ENCODE assay signal across 8 mouse cellular contexts in the genomic region with DNA sequence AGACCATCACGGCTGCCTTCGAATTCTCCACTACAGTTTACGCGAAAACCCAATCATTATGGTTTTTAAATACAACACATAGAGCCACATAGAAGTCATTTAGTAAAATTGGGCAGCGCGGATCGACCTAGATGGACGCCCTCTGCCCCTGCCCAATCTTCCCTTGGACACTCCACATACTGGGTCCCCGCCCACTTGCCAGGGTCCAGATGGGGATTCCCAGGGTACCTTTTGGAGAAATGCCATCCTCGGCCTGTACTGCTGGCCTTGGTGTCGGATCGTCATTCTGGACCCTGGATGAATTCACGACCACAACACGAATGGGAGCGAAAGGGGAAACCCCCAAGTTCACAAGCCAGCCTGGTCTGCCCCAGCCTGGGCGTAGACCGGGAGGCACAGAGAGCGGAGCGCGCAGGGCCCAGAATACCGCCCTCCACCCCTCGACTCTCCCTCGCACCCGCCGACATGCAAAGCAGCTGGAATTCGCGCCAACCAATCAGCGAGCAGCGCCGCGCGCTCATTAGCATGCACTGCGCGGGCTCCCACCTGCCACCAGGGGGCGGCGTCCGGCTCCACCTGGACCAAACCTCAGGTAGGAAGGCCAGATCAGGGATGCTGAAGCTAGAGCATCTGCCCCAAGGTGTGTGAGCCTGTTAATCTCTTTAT. TPM values are rescaled to one million over a fixed set of nuclear protein-coding genes. Genes with fewer than 3 reads are reported as not detected.
DNase-seq lines count a peak whose midpoint lies in the region; ATAC-seq and TF ChIP-seq lines count a peak whose summit lies in the region.

A gene (minus strand): TSS at position 420 of the 666 bp plus-strand sequence.

- DNase-seq in ES-E14 (ENCODE audit: low read depth, low spot score), result peak; percentile 88
- peak; percentile 92 to 94 for DNase-seq in cerebellum, adult 2 months
- peak; percentile 73 for DNase-seq in heart, postnatal 25 days (ENCODE audit: low spot score)
- DNase-seq in layer of hippocampus, adult 11-12 months (ENCODE audit: low spot score), result peak; percentile 91
- peak; percentile 92 for DNase-seq in liver, postnatal 0 days

- no peak for TF ChIP-seq POLR2A in cerebellum, adult 2 months (IDR thresholded peaks at IDR 0.05; ENCODE audit: borderline replicate concordance, insufficient read depth, low read length)
- TF ChIP-seq POLR2A in testis, adult 2 months (IDR thresholded peaks at IDR 0.05; ENCODE audit: control insufficient read depth, low read depth, low read length), result no peak

- H3K4me2 ChIP-seq in forebrain, embryonic 16.5 days (ENCODE audit: low read length), result peak within 1 kb of the TSS; percentile 71
- peak within 1 kb of the TSS; percentile 72 for H3K4me2 ChIP-seq in liver, postnatal 0 days (ENCODE audit: low read depth, low read length)
- H3K4me2 ChIP-seq in neural tube, embryonic 14.5 days (ENCODE audit: low read depth, low read length), result peak within 1 kb of the TSS; percentile 91

- H3K4me3 ChIP-seq in ES-E14 (ENCODE audit: insufficient read depth in 1 of 2, low read depth in 1 of 2, low read length in 2 of 2, poor library complexity in 1 of 2, severe bottlenecking in 1 of 2), result peak within 1 kb of the TSS; percentile 35 to 55
- H3K4me3 ChIP-seq in cerebellum, adult 2 months (replicated peaks; ENCODE audit: insufficient read depth, low read depth, low read length), result peak within 1 kb of the TSS; percentile 46
- H3K4me3 ChIP-seq in forebrain, embryonic 16.5 days (replicated peaks; ENCODE audit: low read length), result peak within 1 kb of the TSS; percentile 44
- peak within 1 kb of the TSS; percentile 36 for H3K4me3 ChIP-seq in liver, postnatal 0 days (ENCODE audit: low read depth, low read length)
- H3K4me3 ChIP-seq in neural tube, embryonic 14.5 days (ENCODE audit: low read depth, low read length), result peak within 1 kb of the TSS; percentile 45
- peak within 1 kb of the TSS; percentile 69 for H3K4me3 ChIP-seq in testis, adult 2 months (ENCODE audit: control insufficient read depth, low read depth, low read length)

- H3K27ac ChIP-seq in ES-E14 (ENCODE audit: insufficient read depth, low read depth, low read length, poor library complexity, severe bottlenecking), result no peak within 1 kb of the TSS
- H3K27ac ChIP-seq in cerebellum, adult 2 months (ENCODE audit: insufficient read depth, low read length), result no peak within 1 kb of the TSS
- H3K27ac ChIP-seq in forebrain, embryonic 16.5 days (ENCODE audit: low read length), result no peak within 1 kb of the TSS
- no peak within 1 kb of the TSS for H3K27ac ChIP-seq in liver, postnatal 0 days (ENCODE audit: low read depth)
- no peak within 1 kb of the TSS for H3K27ac ChIP-seq in neural tube, embryonic 14.5 days (ENCODE audit: low read depth, low read length)
- no peak within 1 kb of the TSS for H3K27ac ChIP-seq in testis, adult 2 months (ENCODE audit: control insufficient read depth, insufficient read depth, low read depth, low read length)

- H3K27me3 ChIP-seq in cerebellum, adult 2 months (ENCODE audit: control insufficient read depth, insufficient read depth, low read length), result no peaks in the 10 kb centered on the region
- H3K27me3 ChIP-seq in forebrain, embryonic 16.5 days (replicated peaks; ENCODE audit: control insufficient read depth, insufficient read depth, low read length), result no peaks in the 10 kb centered on the region
- peaks cover 9% of the 10 kb centered on the region; the same call in 1 of the 2 replicates for H3K27me3 ChIP-seq in liver, postnatal 0 days (ENCODE audit: insufficient read depth, low read length)
- H3K27me3 ChIP-seq in neural tube, embryonic 14.5 days (ENCODE audit: control insufficient read depth, insufficient read depth, low read length), result no peaks in the 10 kb centered on the region
- no peaks in the 10 kb centered on the region for H3K27me3 ChIP-seq in testis, adult 2 months (ENCODE audit: control insufficient read depth, insufficient read depth, low read length)

- in situ Hi-C loops in ES-E14 (cut with MboI; ENCODE audit: low sequenced_read_pairs in 2 of 2, unreplicated experiment in 2 of 2), result no loop called here

- intact Hi-C loops in heart, postnatal 25 days (cut with DNase I), result no loop called here

- TF ChIP-seq EP300 in liver, postnatal 0 days (IDR thresholded peaks at IDR 0.05; ENCODE audit: low read depth), result no peak

- WGBS in cerebellum, adult 2 months, result 2% methylated on average over 37 of the region's 37 CpGs
- WGBS in forebrain, embryonic 16.5 days, result 4% methylated on average over 37 of the region's 37 CpGs
- 10% methylated on average over 31 of the region's 37 CpGs for WGBS in liver, postnatal 0 days (ENCODE audit: insufficient replicate concordance)
- WGBS in neural tube, embryonic 14.5 days, result 3% methylated on average over 37 of the region's 37 CpGs

- peak; percentile 94 for TF ChIP-seq CTCF in cerebellum, adult 2 months (IDR thresholded peaks at IDR 0.05; ENCODE audit: borderline replicate concordance, insufficient read depth, low read depth, low read length)
- TF ChIP-seq CTCF in liver, postnatal 0 days (IDR thresholded peaks at IDR 0.05; ENCODE audit: low read depth), result peak; percentile 96
- TF ChIP-seq CTCF in testis, adult 2 months (IDR thresholded peaks at IDR 0.05; ENCODE audit: control insufficient read depth, insufficient read depth, insufficient replicate concordance, low read depth, low read length), result peak; percentile 93

- no peaks in the 10 kb centered on the region for H3K9me3 ChIP-seq in ES-E14 (ENCODE audit: control insufficient read depth, insufficient read depth, low read depth, low read length)
- H3K9me3 ChIP-seq in forebrain, embryonic 16.5 days (ENCODE audit: control insufficient read depth, low read length), result no peaks in the 10 kb centered on the region
- no peaks in the 10 kb centered on the region for H3K9me3 ChIP-seq in liver, postnatal 0 days (ENCODE audit: low read length)
- no peaks in the 10 kb centered on the region for H3K9me3 ChIP-seq in neural tube, embryonic 14.5 days (ENCODE audit: control insufficient read depth, low read length)

- ATAC-seq in forebrain, embryonic 16.5 days, result peak; percentile 97
- ATAC-seq in liver, postnatal 0 days, result peak; percentile 94
- peak; percentile 98 for ATAC-seq in neural tube, embryonic 14.5 days (ENCODE audit: low read depth)

- no peaks in the 10 kb centered on the region for H3K36me3 ChIP-seq in ES-E14 (ENCODE audit: control insufficient read depth, insufficient read depth, low read length, poor library complexity, severe bottlenecking)
- H3K36me3 ChIP-seq in forebrain, embryonic 16.5 days (ENCODE audit: control insufficient read depth, insufficient read depth), result no peaks in the 10 kb centered on the region
- no peaks in the 10 kb centered on the region for H3K36me3 ChIP-seq in liver, postnatal 0 days (replicated peaks; ENCODE audit: insufficient read depth, low read length)
- no peaks in the 10 kb centered on the region for H3K36me3 ChIP-seq in neural tube, embryonic 14.5 days (ENCODE audit: control insufficient read depth, insufficient read depth, low read length)
- no peaks in the 10 kb centered on the region for H3K36me3 ChIP-seq in testis, adult 2 months (ENCODE audit: control insufficient read depth, insufficient read depth, low read length)

- 0 out of 2 replicates have a peak within 1 kb of the TSS, but pooled peaks have one; percentile 8 for H3K9ac ChIP-seq in ES-E14 (ENCODE audit: insufficient read depth, low read depth, low read length, poor library complexity, severe bottlenecking)
- peak within 1 kb of the TSS; percentile 52 for H3K9ac ChIP-seq in forebrain, embryonic 16.5 days (replicated peaks; ENCODE audit: low read depth, low read length)
- H3K9ac ChIP-seq in liver, postnatal 0 days (replicated peaks), result no peak within 1 kb of the TSS
- peak within 1 kb of the TSS; percentile 63 for H3K9ac ChIP-seq in neural tube, embryonic 14.5 days (replicated peaks; ENCODE audit: low read depth, low read length)

- no peaks in the 10 kb centered on the region for H3K4me1 ChIP-seq in ES-E14 (ENCODE audit: control insufficient read depth in 2 of 2, insufficient read depth in 2 of 2, low read length in 2 of 2, poor library complexity in 1 of 2)
- no peaks in the 10 kb centered on the region for H3K4me1 ChIP-seq in cerebellum, adult 2 months (ENCODE audit: control insufficient read depth, insufficient read depth, low read length)
- H3K4me1 ChIP-seq in forebrain, embryonic 16.5 days (replicated peaks; ENCODE audit: control insufficient read depth, insufficient read depth, low read length), result peaks cover 12% of the 10 kb centered on the region
- H3K4me1 ChIP-seq in liver, postnatal 0 days (ENCODE audit: insufficient read depth), result peaks cover 5% of the 10 kb centered on the region
- H3K4me1 ChIP-seq in neural tube, embryonic 14.5 days (ENCODE audit: control insufficient read depth, insufficient read depth, low read length), result 0 out of 2 replicates have a peak, but pooled peaks cover 4% of the 10 kb centered on the region
- H3K4me1 ChIP-seq in testis, adult 2 months (ENCODE audit: control insufficient read depth, insufficient read depth, low read length), result peaks cover 6% of the 10 kb centered on the region

TF ChIP-seq in ES-E14, 5 proteins besides CTCF, POLR2A, EP300 and RAD21:
- TF ChIP-seq MAFK (IDR thresholded peaks at IDR 0.05; ENCODE audit: insufficient read depth, low read depth, low read length) (no peak), ZNF384 (IDR thresholded peaks at IDR 0.05; ENCODE audit: low read depth, low read length) (no peak), CHD2 (IDR thresholded peaks at IDR 0.05; ENCODE audit: low read depth, low read length) (0 out of 2 replicates have a peak, but pooled peaks have one; percentile 26), ZC3H11A (IDR thresholded peaks at IDR 0.05; ENCODE audit: borderline replicate concordance, low read depth, low read length) (peak; percentile 41; the same call in 1 of the 2 replicates), HCFC1 (IDR thresholded peaks at IDR 0.05; ENCODE audit: borderline replicate concordance, insufficient read depth, low read length) (peak; percentile 26; the same call in 1 of the 2 replicates)

RNA-seq across cellular contexts. Expression of the gene that starts here (rescaled TPM):
- 1.6 and 2.5 TPM in 2 replicates for total RNA-seq in ES-E14 (2012; rRNA removed)
- polyA plus RNA-seq in cerebellum, adult 2 months (2012; rRNA removed), result 5.3 and 6.2 TPM in 2 replicates
- polyA plus RNA-seq in forebrain, embryonic 16.5 days (2015; fragmentation: Nextera tagmentation; extraction: Ambion mirVana), result 8.0 and 9.7 TPM in 2 replicates
- under 1 TPM; 0.10 to 0.14 TPM for total RNA-seq in heart, postnatal 25 days (2021)
- polyA plus RNA-seq in liver, postnatal 0 days (2015; fragmentation: Nextera tagmentation; extraction: Ambion mirVana), result 0.11 TPM in 1 of 2 replicates, not detected in the other
- polyA plus RNA-seq in neural tube, embryonic 14.5 days (2014; fragmentation: Nextera tagmentation; extraction: Ambion mirVana), result 7.1 and 16.1 TPM in 2 replicates
- polyA plus RNA-seq in testis, adult 2 months (2012; rRNA removed), result 0.78 and 1.3 TPM in 2 replicates

Comparison
In these comparisons a context has a peak if more than half of its experiments do, and no peak if none do; other contexts are left out.
1. Peak in DNase-seq in heart, postnatal 25 days; RNA of the gene not detected or under 1 TPM.
2. Peak in DNase-seq, ATAC-seq, H3K4me3 ChIP-seq and H3K4me2 ChIP-seq in liver, postnatal 0 days; RNA of the gene not detected or under 1 TPM.